Mouse (Mus musculus): ENCODE measurements around the gene Pogz.

DNA sequence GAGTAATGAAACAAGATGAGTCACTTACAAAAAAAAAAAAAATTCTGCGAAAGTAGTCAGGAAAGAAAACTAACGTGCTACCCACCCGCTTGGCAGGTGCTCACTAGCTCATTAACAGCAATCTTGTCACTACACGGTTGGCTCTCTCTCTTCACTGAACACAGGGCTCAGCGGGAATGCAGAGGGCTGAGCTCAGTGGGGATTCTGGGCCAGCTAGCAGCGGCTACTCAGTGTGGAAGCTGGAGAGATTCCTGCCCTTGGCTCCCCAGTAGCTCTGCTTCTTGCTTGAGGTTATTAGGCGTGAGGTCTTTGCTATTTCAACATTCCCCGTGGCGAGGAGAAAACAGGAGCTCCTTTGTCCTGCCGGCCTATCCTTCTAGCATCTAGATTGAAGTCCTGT, 33.2 kb upstream of the Pogz start:
- TF ChIP-seq CTCF (IDR thresholded peaks at IDR 0.05; ENCODE audit: extremely low read depth, insufficient read depth, low read length) (no peak), POLR2A (IDR thresholded peaks at IDR 0.05; ENCODE audit: extremely low read depth, insufficient read depth, low read length) (no peak)

All from cortical plate, adult 2 months (tissue).